Mouse (Mus musculus) kidney, postnatal 0 days (tissue): ENCODE measurements around the gene Rph3a. TPM values are rescaled to one million over a fixed set of nuclear protein-coding genes. Genes with fewer than 3 reads are reported as not detected.

ENCODE experiments used
- ATAC-seq: fragments of 200-750 bp; cut with Nextera tagmentation; replicated peaks from 2 replicates; pipeline ENCODE4 v1.8.0; 2017; ENCODE audit warnings: low read depth, moderate number of reproducible peaks, moderate TSS enrichment, moderate library complexity; ENCODE audit not compliant: low FRiP score
- DNase-seq: peaks from one replicate; pipeline ENCODE4 v3.0.0-alpha.2; 2016; ENCODE audit warnings: low spot score
- H3K27ac ChIP-seq: fragments of 300-500 bp; sonication (generic); 2 replicates; pipeline ENCODE4 v1.5.1; 2014; ENCODE audit warnings: mild to moderate bottlenecking
- H3K27me3 ChIP-seq: fragments of 300-500 bp; sonication (generic); 2 replicates; pipeline ENCODE4 v1.6.1; 2014; ENCODE audit warnings: low read length, mixed read lengths; ENCODE audit not compliant: insufficient read depth
- H3K36me3 ChIP-seq: fragments of 300-500 bp; sonication (generic); 2 replicates; pipeline ENCODE4 v1.6.1; 2014; ENCODE audit warnings: low read length, mixed read lengths; ENCODE audit not compliant: insufficient read depth
- H3K4me1 ChIP-seq: fragments of 300-500 bp; sonication (generic); replicated peaks from 2 replicates; pipeline ENCODE4 v1.6.1; 2014; ENCODE audit warnings: antibody characterized with exemption, low read length, mixed read lengths; ENCODE audit not compliant: insufficient read depth
- H3K4me2 ChIP-seq: fragments of 300-500 bp; sonication (generic); 2 replicates; pipeline ENCODE4 v1.6.1; 2014; ENCODE audit warnings: mild to moderate bottlenecking, low read length, moderate library complexity, mixed read lengths
- H3K4me3 ChIP-seq: fragments of 300-500 bp; sonication (generic); replicated peaks from 2 replicates; pipeline ENCODE4 v1.5.1; 2014; ENCODE audit warnings: low read depth, low read length
- H3K9ac ChIP-seq: fragments of 300-500 bp; sonication (generic); 2 replicates; pipeline ENCODE4 v1.6.1; 2014; ENCODE audit warnings: low read depth, low read length
- H3K9me3 ChIP-seq: fragments of 300-500 bp; sonication (generic); replicated peaks from 2 replicates; pipeline ENCODE4 v1.6.1; 2016; ENCODE audit warnings: low read length, inconsistent platforms, mixed read lengths
- CTCF ChIP-seq: IDR thresholded peaks from 2 replicates; pipeline ENCODE4 v1.5.1; 2016; ENCODE audit warnings: antibody characterized with exemption, low read depth, mild to moderate bottlenecking, moderate library complexity
- WGBS: fragments of 180-500 bp; shearing (Covaris S2); extraction: QIAGEN DNeasy Blood & Tissue Kit; methylation state at CpG from one replicate; pipeline ENCODE4 v1.1.7; 2014; 5-methylcytosine and 5-hydroxymethylcytosine counted together
- polyA plus RNA-seq: library from polyadenylated mRNA; unstranded; fragments of >200 nt; fragmentation: Nextera tagmentation; extraction: Ambion mirVana; gene quantifications from 2 replicates; pipeline ENCODE4 v1.2.1, GENCODE M21; 2015

Rph3a gene
- polyA plus RNA-seq, 1 experiment from 2014 or later: 0.28 TPM

DNA sequence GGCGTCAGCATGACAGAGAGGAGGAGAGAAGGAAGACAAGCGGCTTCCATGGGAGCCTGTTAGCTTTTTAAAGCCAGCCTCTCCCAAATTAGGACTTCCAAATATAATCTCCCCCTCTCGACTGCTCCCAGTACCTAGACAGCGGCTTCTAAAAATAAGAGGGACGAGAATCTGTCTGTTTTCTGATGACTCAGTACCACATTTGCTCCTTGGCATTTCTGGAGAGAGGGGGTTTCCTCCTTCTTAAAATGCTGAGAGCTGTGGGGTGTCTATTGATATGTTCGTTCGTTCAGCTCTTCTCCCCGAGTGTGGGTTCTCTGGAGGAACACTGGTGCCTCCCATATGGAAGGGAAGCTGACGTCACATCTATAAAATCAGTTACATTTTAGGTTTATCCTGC lies 9.6 kb upstream of the Rph3a start:
- no peaks in the 10 kb centered on the region for H3K36me3 ChIP-seq
- H3K27me3 ChIP-seq: no peaks in the 10 kb centered on the region
- no peak for TF ChIP-seq CTCF
- no peak overlapping the region for H3K4me3 ChIP-seq
- ATAC-seq (no peak), DNase-seq (no peak)
- no peak overlapping the region for H3K4me2 ChIP-seq
- no peaks in the 10 kb centered on the region for H3K4me1 ChIP-seq
- no peaks in the 10 kb centered on the region for H3K9me3 ChIP-seq
- no peak overlapping the region for H3K9ac ChIP-seq
- WGBS: 69% methylated on average over 9 of the region's 9 CpGs
- no peak overlapping the region for H3K27ac ChIP-seq

GRCm38 (mm10) chr5:121017699-121018098 lies 7.8 kb upstream of the Rph3a start:
- TF ChIP-seq CTCF: no peak
- H3K27me3 ChIP-seq: no peaks in the 10 kb centered on the region
- no peaks in the 10 kb centered on the region for H3K36me3 ChIP-seq
- no peak for DNase-seq
- no peak overlapping the region for H3K4me3 ChIP-seq
- ATAC-seq: no peak
- no peaks in the 10 kb centered on the region for H3K9me3 ChIP-seq
- no peak overlapping the region for H3K4me2 ChIP-seq
- WGBS: 71% methylated on average over 5 of the region's 5 CpGs
- H3K4me1 ChIP-seq: no peaks in the 10 kb centered on the region
- no peak overlapping the region for H3K9ac ChIP-seq
- H3K27ac ChIP-seq: no peak overlapping the region

DNA sequence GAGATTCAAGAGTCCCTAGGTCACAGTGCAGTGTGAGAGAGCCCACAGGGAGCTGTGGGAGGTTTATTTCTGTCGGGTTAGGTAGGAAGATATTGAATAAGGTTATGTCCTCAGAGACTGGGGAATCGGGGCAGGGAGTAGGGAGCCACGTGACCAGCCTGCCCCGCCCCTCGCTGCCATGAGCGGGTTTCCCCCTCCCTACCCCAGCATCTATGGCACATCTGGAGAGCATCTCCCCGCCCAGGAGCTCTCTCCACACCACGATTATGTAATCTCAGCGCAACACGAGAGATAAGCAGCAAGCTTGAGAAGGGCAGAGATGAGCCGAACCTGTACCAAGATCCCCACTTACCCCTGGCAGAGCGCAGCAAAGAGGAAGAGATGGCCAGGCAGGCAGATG lies 6.5 kb upstream of the Rph3a start:
- ATAC-seq (no peak), DNase-seq (no peak)
- H3K27ac ChIP-seq: no peak overlapping the region
- H3K4me1 ChIP-seq: no peaks in the 10 kb centered on the region
- no peaks in the 10 kb centered on the region for H3K36me3 ChIP-seq
- H3K4me2 ChIP-seq: no peak overlapping the region
- 39% methylated on average over 12 of the region's 12 CpGs for WGBS
- no peaks in the 10 kb centered on the region for H3K9me3 ChIP-seq
- no peaks in the 10 kb centered on the region for H3K27me3 ChIP-seq
- TF ChIP-seq CTCF: no peak
- no peak overlapping the region for H3K9ac ChIP-seq
- H3K4me3 ChIP-seq: no peak overlapping the region

GRCm38 (mm10) chr5:121014496-121014895 lies 4.6 kb upstream of the Rph3a start:
- Histone ChIP-seq H3K9ac (no peak overlapping the region), H3K27me3 (no peaks in the 10 kb centered on the region), H3K9me3 (no peaks in the 10 kb centered on the region), H3K4me2 (no peak overlapping the region), H3K4me3 (no peak overlapping the region), H3K27ac (no peak overlapping the region), H3K36me3 (no peaks in the 10 kb centered on the region), H3K4me1 (no peaks in the 10 kb centered on the region)
- WGBS: 84% methylated on average over 2 of the region's 2 CpGs
- DNase-seq: no peak
- no peak for TF ChIP-seq CTCF
- ATAC-seq: no peak

DNA sequence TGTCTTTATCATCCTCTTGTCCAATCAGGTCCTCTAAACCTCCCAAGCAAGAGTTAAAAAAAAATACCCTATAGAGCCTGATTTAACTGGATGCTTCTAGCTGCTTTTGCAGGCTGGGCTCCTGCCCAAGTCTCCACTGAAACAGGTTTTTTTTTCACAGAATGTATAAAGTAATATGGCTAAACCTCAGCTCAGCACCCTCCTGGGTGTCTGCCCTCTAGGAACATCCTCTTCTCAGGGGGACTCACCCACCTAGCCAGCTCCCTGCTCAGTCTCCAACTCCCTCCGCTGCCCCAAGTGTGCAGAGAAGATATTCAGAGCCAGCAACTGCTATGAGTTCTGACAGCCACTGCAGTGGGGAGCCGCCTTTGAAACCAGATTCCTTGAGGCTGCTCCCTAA lies 2.1 kb upstream of the Rph3a start:
- Histone ChIP-seq H3K4me2 (no peak overlapping the region), H3K9ac (no peak overlapping the region), H3K4me1 (no peaks in the 10 kb centered on the region), H3K36me3 (no peaks in the 10 kb centered on the region), H3K27me3 (no peaks in the 10 kb centered on the region), H3K9me3 (no peaks in the 10 kb centered on the region), H3K27ac (no peak overlapping the region), H3K4me3 (no peak overlapping the region)
- TF ChIP-seq CTCF: no peak
- ATAC-seq: no peak
- WGBS: 17% methylated on average over 2 of the region's 2 CpGs
- no peak for DNase-seq

DNA sequence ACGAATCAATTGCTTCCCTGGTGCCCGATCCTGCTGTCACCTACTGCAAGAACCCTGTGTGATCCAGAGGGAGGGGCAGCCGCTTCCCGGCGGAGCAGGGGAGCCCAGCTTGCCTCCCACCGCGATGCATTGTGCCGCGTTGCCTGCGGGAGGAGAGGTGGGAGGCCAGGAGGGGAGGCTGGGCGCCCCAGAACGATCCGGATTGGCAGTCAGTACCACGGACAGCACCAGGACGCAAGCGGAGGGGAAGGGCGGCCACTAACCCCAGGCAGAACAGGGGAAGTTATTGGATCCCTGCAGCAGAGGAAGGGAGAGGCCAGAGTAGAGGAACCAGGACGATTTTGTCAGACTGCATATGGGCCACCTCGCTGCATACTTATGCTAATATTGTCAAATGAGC lies 486 bp downstream of the Rph3a start:
- H3K36me3 ChIP-seq: no peaks in the 10 kb centered on the region
- no peaks in the 10 kb centered on the region for H3K9me3 ChIP-seq
- H3K27me3 ChIP-seq: no peaks in the 10 kb centered on the region
- H3K4me1 ChIP-seq: no peaks in the 10 kb centered on the region
- ATAC-seq (no peak), DNase-seq (peak; percentile 84)
- 1% methylated on average over 19 of the region's 19 CpGs for WGBS
- no peak for TF ChIP-seq CTCF
- H3K27ac ChIP-seq: no peak overlapping the region
- no peak overlapping the region for H3K9ac ChIP-seq
- no peak overlapping the region for H3K4me3 ChIP-seq
- no peak overlapping the region for H3K4me2 ChIP-seq

DNA sequence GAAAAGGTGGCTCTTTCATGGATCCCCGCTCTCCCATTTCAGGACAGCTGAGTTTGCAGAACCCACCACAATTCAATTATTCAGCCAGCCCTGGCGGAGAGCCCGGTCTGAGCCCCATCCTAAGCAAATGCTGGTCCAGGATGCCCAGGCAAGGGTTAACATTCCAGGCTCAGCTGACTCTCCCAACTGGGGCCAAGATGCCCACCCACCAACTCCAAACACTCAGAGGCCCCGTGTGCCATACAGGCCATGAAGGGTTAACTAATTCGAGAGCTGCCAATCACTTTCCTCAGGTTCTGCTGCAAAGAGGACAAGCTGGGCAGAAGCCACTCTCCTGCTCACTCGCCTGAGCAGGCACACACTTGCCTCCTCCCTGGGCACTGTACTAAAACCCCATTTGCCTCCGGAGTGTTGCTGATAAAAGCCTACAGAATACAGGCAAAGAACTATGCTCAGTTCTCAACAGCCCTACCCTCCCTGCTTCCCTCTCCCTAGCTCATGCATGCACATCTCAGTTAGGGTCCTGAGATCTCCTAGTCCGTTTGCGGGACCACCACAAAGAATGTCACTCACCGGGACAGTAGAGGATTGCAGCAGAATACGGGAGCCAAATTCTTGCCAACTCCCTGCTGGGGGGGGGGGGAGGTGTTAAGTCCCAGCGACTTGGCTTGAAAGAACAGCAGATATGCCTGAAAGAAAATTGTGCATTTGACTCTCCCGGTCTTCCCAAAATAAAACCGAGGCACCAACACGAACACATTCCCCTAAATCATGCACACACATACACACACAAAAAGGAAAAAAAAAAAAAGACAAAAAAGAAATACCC lies 1.3 kb downstream of the Rph3a start:
- no peak for TF ChIP-seq CTCF
- Histone ChIP-seq H3K9me3 (no peaks in the 10 kb centered on the region), H3K9ac (no peak overlapping the region), H3K4me2 (no peak overlapping the region), H3K36me3 (no peaks in the 10 kb centered on the region), H3K4me3 (no peak overlapping the region), H3K4me1 (no peaks in the 10 kb centered on the region), H3K27me3 (no peaks in the 10 kb centered on the region), H3K27ac (no peak overlapping the region)
- DNase-seq (no peak), ATAC-seq (no peak)
- 13% methylated on average over 15 of the region's 15 CpGs for WGBS
